Mouse (Mus musculus): ENCODE data around the gene Bri3bp.
A peak's percentile ranks its signal among the peaks of the same experiment; 100 is the strongest.
"Not testable (repeated sequence)": the region's sequence is repeated elsewhere in the genome, so short reads cannot be mapped to it uniquely, and the experiment has no call there.

The Bri3bp gene

GRCm38 (mm10) chr5:125441234-125442114 is at the start of gene Bri3bp:
Bri3bp (plus strand) TSS chr5:125441568.
- peak; percentile 49 to 57 for DNase-seq (ENCODE audit: low read depth in 2 of 2, low spot score in 2 of 2)

- no peak for DNase-seq (ENCODE audit: low read depth in 2 of 2, low spot score in 2 of 2)
These were observed 49.8 kb upstream of the Bri3bp start for GRCm38 (mm10) chr5:125391609-125392008.

- DNase-seq (ENCODE audit: low read depth in 2 of 2, low spot score in 2 of 2), result not testable (repeated sequence)
These were observed 49.2 kb upstream of the Bri3bp start for GRCm38 (mm10) chr5:125392176-125392575.

GRCm38 (mm10) chr5:125392618-125392976 is 48.8 kb upstream of the Bri3bp start:
- no peak for DNase-seq (ENCODE audit: low read depth in 2 of 2, low spot score in 2 of 2)

- peak; percentile 83 to 93 for DNase-seq (ENCODE audit: low read depth in 2 of 2, low spot score in 2 of 2)
These were observed 48.3 kb upstream of the Bri3bp start for GRCm38 (mm10) chr5:125392977-125393621.

- DNase-seq (ENCODE audit: low read depth in 2 of 2, low spot score in 2 of 2), result peak in 1 of 2 experiments; percentile 67
These were observed 47.5 kb upstream of the Bri3bp start for GRCm38 (mm10) chr5:125393622-125394603.

GRCm38 (mm10) chr5:125395008-125395407 is 46.4 kb upstream of the Bri3bp start:
- no peak for DNase-seq (ENCODE audit: low read depth in 2 of 2, low spot score in 2 of 2)

GRCm38 (mm10) chr5:125400903-125401302 is 40.5 kb upstream of the Bri3bp start:
- no peak for DNase-seq (ENCODE audit: low read depth in 2 of 2, low spot score in 2 of 2)

- DNase-seq (ENCODE audit: low read depth in 2 of 2, low spot score in 2 of 2), result no peak
These were observed 38.9 kb upstream of the Bri3bp start for GRCm38 (mm10) chr5:125402476-125402875.

GRCm38 (mm10) chr5:125402991-125403390 is 38.4 kb upstream of the Bri3bp start:
- no peak for DNase-seq (ENCODE audit: low read depth in 2 of 2, low spot score in 2 of 2)

GRCm38 (mm10) chr5:125403481-125404465 is 37.6 kb upstream of the Bri3bp start:
- peak; percentile 55 to 60 for DNase-seq (ENCODE audit: low read depth in 2 of 2, low spot score in 2 of 2)

- no peak for DNase-seq (ENCODE audit: low read depth in 2 of 2, low spot score in 2 of 2)
These were observed 36.8 kb upstream of the Bri3bp start for GRCm38 (mm10) chr5:125404536-125404902.

- no peak for DNase-seq (ENCODE audit: low read depth in 2 of 2, low spot score in 2 of 2)
These were observed 36.3 kb upstream of the Bri3bp start for GRCm38 (mm10) chr5:125404903-125405545.

GRCm38 (mm10) chr5:125405546-125406248 is 35.7 kb upstream of the Bri3bp start:
- peak; percentile 91 to 93 for DNase-seq (ENCODE audit: low read depth in 2 of 2, low spot score in 2 of 2)

- peak; percentile 68 to 69 for DNase-seq (ENCODE audit: low read depth in 2 of 2, low spot score in 2 of 2)
These were observed 34.9 kb upstream of the Bri3bp start for GRCm38 (mm10) chr5:125406322-125407016.

GRCm38 (mm10) chr5:125407020-125407830 is 34.1 kb upstream of the Bri3bp start:
- DNase-seq (ENCODE audit: low read depth in 2 of 2, low spot score in 2 of 2), result no peak

GRCm38 (mm10) chr5:125407910-125408575 is 33.3 kb upstream of the Bri3bp start:
- DNase-seq (ENCODE audit: low read depth in 2 of 2, low spot score in 2 of 2), result no peak

Measured in CD8-positive naive resting alpha-beta T cell, adult 2 months (primary cell).